Mouse (Mus musculus) kidney, postnatal 0 days (tissue): ENCODE data around the gene Dtx3. TPM values are rescaled to one million over a fixed set of nuclear protein-coding genes. Genes with fewer than 3 reads are reported as not detected.

ENCODE experiments used
- ATAC-seq: fragments of 200-750 bp; cut with Nextera tagmentation; replicated peaks from 2 replicates; pipeline ENCODE4 v1.8.0; 2017; ENCODE audit warnings: low read depth, moderate number of reproducible peaks, moderate TSS enrichment, moderate library complexity; ENCODE audit not compliant: low FRiP score
- DNase-seq: peaks from one replicate; pipeline ENCODE4 v3.0.0-alpha.2; 2016; ENCODE audit warnings: low spot score
- H3K27ac ChIP-seq: fragments of 300-500 bp; sonication (generic); 2 replicates; pipeline ENCODE4 v1.5.1; 2014; ENCODE audit warnings: mild to moderate bottlenecking
- H3K27me3 ChIP-seq: fragments of 300-500 bp; sonication (generic); 2 replicates; pipeline ENCODE4 v1.6.1; 2014; ENCODE audit warnings: low read length, mixed read lengths; ENCODE audit not compliant: insufficient read depth
- H3K36me3 ChIP-seq: fragments of 300-500 bp; sonication (generic); 2 replicates; pipeline ENCODE4 v1.6.1; 2014; ENCODE audit warnings: low read length, mixed read lengths; ENCODE audit not compliant: insufficient read depth
- H3K4me1 ChIP-seq: fragments of 300-500 bp; sonication (generic); replicated peaks from 2 replicates; pipeline ENCODE4 v1.6.1; 2014; ENCODE audit warnings: antibody characterized with exemption, low read length, mixed read lengths; ENCODE audit not compliant: insufficient read depth
- H3K4me2 ChIP-seq: fragments of 300-500 bp; sonication (generic); 2 replicates; pipeline ENCODE4 v1.6.1; 2014; ENCODE audit warnings: mild to moderate bottlenecking, low read length, moderate library complexity, mixed read lengths
- H3K4me3 ChIP-seq: fragments of 300-500 bp; sonication (generic); replicated peaks from 2 replicates; pipeline ENCODE4 v1.5.1; 2014; ENCODE audit warnings: low read depth, low read length
- H3K9ac ChIP-seq: fragments of 300-500 bp; sonication (generic); 2 replicates; pipeline ENCODE4 v1.6.1; 2014; ENCODE audit warnings: low read depth, low read length
- H3K9me3 ChIP-seq: fragments of 300-500 bp; sonication (generic); replicated peaks from 2 replicates; pipeline ENCODE4 v1.6.1; 2016; ENCODE audit warnings: low read length, inconsistent platforms, mixed read lengths
- CTCF ChIP-seq: IDR thresholded peaks from 2 replicates; pipeline ENCODE4 v1.5.1; 2016; ENCODE audit warnings: antibody characterized with exemption, low read depth, mild to moderate bottlenecking, moderate library complexity
- WGBS: fragments of 180-500 bp; shearing (Covaris S2); extraction: QIAGEN DNeasy Blood & Tissue Kit; methylation state at CpG from one replicate; pipeline ENCODE4 v1.1.7; 2014; 5-methylcytosine and 5-hydroxymethylcytosine counted together
- polyA plus RNA-seq: library from polyadenylated mRNA; unstranded; fragments of >200 nt; fragmentation: Nextera tagmentation; extraction: Ambion mirVana; gene quantifications from 2 replicates; pipeline ENCODE4 v1.2.1, GENCODE M21; 2015

Gene Dtx3
- polyA plus RNA-seq, 1 experiment from 2014 or later = 85.1 TPM

- ATAC-seq (no peak), DNase-seq (no peak)
- 0 out of 2 replicates have a peak, but pooled peaks cover 3% of the 10 kb centered on the region for H3K36me3 ChIP-seq
- WGBS = 75% methylated on average over 1 of the region's 1 CpGs
- no peak overlapping the region for H3K27ac ChIP-seq
- H3K4me1 ChIP-seq = peaks cover 14% of the 10 kb centered on the region; the same call in 1 of the 2 replicates
- H3K4me2 ChIP-seq = no peak overlapping the region
- no peaks in the 10 kb centered on the region for H3K9me3 ChIP-seq
- no peaks in the 10 kb centered on the region for H3K27me3 ChIP-seq
- no peak overlapping the region for H3K9ac ChIP-seq
- TF ChIP-seq CTCF = peak; percentile 41; the same call in 1 of the 2 replicates
- no peak overlapping the region for H3K4me3 ChIP-seq
Measured at GRCm38 (mm10) chr10:127186451-127186850, 9.1 kb downstream of the Dtx3 start.

DNA sequence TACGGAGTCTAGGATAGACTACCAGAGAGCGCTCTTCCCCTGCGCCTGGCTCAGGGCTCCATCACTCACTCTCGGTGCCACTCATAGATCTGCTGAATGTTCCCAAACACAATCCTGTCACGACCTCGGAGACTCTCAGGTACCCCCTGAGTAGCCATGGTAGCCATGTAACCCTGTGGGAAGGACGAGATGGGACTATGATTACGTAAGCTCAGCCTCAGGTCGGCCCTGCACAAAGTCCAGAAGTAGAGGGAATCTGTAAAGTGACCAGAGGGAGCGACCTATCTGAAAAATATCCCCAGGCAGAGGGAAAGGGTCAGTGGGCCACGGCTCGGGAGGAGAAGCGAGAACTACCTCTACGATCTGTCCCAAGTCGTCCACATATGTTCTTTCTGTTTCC lies 10.0 kb downstream of the Dtx3 start:
- Histone ChIP-seq H3K36me3 (no peaks in the 10 kb centered on the region), H3K27me3 (no peaks in the 10 kb centered on the region), H3K9ac (no peak overlapping the region), H3K4me2 (no peak overlapping the region), H3K27ac (no peak overlapping the region), H3K9me3 (no peaks in the 10 kb centered on the region), H3K4me3 (no peak overlapping the region), H3K4me1 (peaks cover 14% of the 10 kb centered on the region; the same call in 1 of the 2 replicates)
- ATAC-seq = no peak
- TF ChIP-seq CTCF = no peak
- WGBS = 85% methylated on average over 15 of the region's 15 CpGs
- DNase-seq = no peak

GRCm38 (mm10) chr10:127185101-127185500 lies 10.4 kb downstream of the Dtx3 start:
- Histone ChIP-seq H3K27me3 (no peaks in the 10 kb centered on the region), H3K4me1 (peaks cover 15% of the 10 kb centered on the region; the same call in 1 of the 2 replicates), H3K36me3 (no peaks in the 10 kb centered on the region), H3K9me3 (no peaks in the 10 kb centered on the region), H3K4me2 (no peak overlapping the region), H3K9ac (no peak overlapping the region), H3K4me3 (no peak overlapping the region), H3K27ac (no peak overlapping the region)
- no peak for TF ChIP-seq CTCF
- no peak for DNase-seq
- 76% methylated on average over 9 of the region's 9 CpGs for WGBS
- ATAC-seq = no peak

DNA sequence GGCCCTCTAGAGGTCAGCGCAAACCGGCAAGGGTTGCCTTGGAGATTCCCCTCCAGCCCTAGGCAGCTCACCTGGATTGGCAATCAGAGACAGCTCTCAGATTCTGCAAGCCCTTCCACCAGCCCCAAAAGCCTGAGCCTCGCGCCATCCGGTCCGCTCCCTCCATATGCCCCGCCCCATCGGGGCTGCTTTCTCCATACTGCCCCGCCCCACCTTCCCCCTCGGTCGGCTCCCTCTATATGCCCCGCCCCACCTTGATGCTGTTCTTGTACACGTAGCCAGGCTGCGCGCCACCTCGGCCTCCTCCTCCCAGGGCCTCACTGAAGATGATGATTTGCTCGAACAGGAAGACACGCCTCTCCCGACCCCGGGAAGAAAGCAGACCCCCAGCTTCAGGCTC lies 11.8 kb downstream of the Dtx3 start:
- Histone ChIP-seq H3K4me2 (peak overlapping the region; percentile 12; the same call in 1 of the 2 replicates), H3K9me3 (no peaks in the 10 kb centered on the region), H3K36me3 (no peaks in the 10 kb centered on the region), H3K4me3 (no peak overlapping the region), H3K9ac (no peak overlapping the region), H3K27me3 (peaks cover 7% of the 10 kb centered on the region; the same call in 1 of the 2 replicates), H3K27ac (no peak overlapping the region), H3K4me1 (peaks cover 11% of the 10 kb centered on the region; the same call in 1 of the 2 replicates)
- no peak for DNase-seq
- no peak for TF ChIP-seq CTCF
- 22% methylated on average over 20 of the region's 20 CpGs for WGBS
- no peak for ATAC-seq

DNA sequence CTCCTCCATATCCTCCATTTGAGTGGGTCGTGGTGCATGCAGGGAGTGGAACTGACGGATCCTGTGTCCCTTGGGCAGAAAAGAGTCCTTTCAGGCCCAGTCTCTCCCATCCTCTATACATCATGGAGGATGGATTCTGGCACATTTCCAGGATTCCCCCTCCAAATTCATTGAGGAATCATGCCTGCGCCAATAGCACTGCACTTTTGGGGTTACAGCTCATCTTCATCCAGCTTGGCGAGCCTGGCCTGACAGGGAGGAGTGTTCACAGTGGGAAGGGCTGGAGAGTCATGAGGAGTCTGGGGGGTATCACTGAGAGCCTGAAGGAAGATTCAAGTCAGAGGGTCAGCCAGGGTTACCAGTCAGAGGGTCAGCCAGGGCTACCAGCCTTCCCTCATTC lies 12.9 kb downstream of the Dtx3 start:
- 87% methylated on average over 4 of the region's 4 CpGs for WGBS
- no peaks in the 10 kb centered on the region for H3K36me3 ChIP-seq
- DNase-seq (no peak), ATAC-seq (no peak)
- peaks cover 7% of the 10 kb centered on the region; the same call in 1 of the 2 replicates for H3K27me3 ChIP-seq
- TF ChIP-seq CTCF = no peak
- no peak overlapping the region for H3K4me3 ChIP-seq
- no peak overlapping the region for H3K4me2 ChIP-seq
- H3K4me1 ChIP-seq = peaks cover 20% of the 10 kb centered on the region; the same call in 1 of the 2 replicates
- no peaks in the 10 kb centered on the region for H3K9me3 ChIP-seq
- H3K27ac ChIP-seq = no peak overlapping the region
- no peak overlapping the region for H3K9ac ChIP-seq

- no peak overlapping the region for H3K9ac ChIP-seq
- peaks cover 11% of the 10 kb centered on the region for H3K27me3 ChIP-seq
Measured at GRCm38 (mm10) chr10:127181566-127181965, 14.0 kb downstream of the Dtx3 start.

GRCm38 (mm10) chr10:127180695-127181047 lies 14.9 kb downstream of the Dtx3 start:
- H3K9me3 ChIP-seq = no peaks in the 10 kb centered on the region
- no peak for TF ChIP-seq CTCF
- H3K36me3 ChIP-seq = no peaks in the 10 kb centered on the region
- WGBS = 42% methylated on average over 3 of the region's 3 CpGs
- no peak for ATAC-seq
- peak overlapping the region; percentile 14; the same call in 1 of the 2 replicates for H3K9ac ChIP-seq
- peaks cover 23% of the 10 kb centered on the region; the same call in 1 of the 2 replicates for H3K4me1 ChIP-seq
- peak overlapping the region; percentile 46 for H3K4me2 ChIP-seq
- H3K27me3 ChIP-seq = peaks cover 11% of the 10 kb centered on the region
- no peak overlapping the region for H3K27ac ChIP-seq
- H3K4me3 ChIP-seq = no peak overlapping the region
- no peak for DNase-seq

More at GRCm38 (mm10) chr10:127181566-127181965, 14.0 kb downstream of the Dtx3 start:
- TF ChIP-seq CTCF = no peak
- H3K27ac ChIP-seq = no peak overlapping the region
- H3K4me2 ChIP-seq = no peak overlapping the region
- no peak for DNase-seq
- no peaks in the 10 kb centered on the region for H3K9me3 ChIP-seq
- no peaks in the 10 kb centered on the region for H3K36me3 ChIP-seq
- no peak overlapping the region for H3K4me3 ChIP-seq
- WGBS = 75% methylated on average over 6 of the region's 6 CpGs
- no peak for ATAC-seq
- peaks cover 23% of the 10 kb centered on the region; the same call in 1 of the 2 replicates for H3K4me1 ChIP-seq
